Mouse (Mus musculus): ENCODE measurements around the gene Hcrt.

The Hcrt gene

GRCm38 (mm10) chr11:100778069-100778468 lies 15.3 kb upstream of the Hcrt start:
- TF ChIP-seq GATA4 (IDR thresholded peaks at IDR 0.05; ENCODE audit: insufficient replicate concordance, low read length) = no peak

GRCm38 (mm10) chr11:100775921-100776320 lies 13.2 kb upstream of the Hcrt start:
- TF ChIP-seq GATA4 (IDR thresholded peaks at IDR 0.05; ENCODE audit: insufficient replicate concordance, low read length) = no peak

GRCm38 (mm10) chr11:100774261-100774660 lies 11.5 kb upstream of the Hcrt start:
- TF ChIP-seq GATA4 (IDR thresholded peaks at IDR 0.05; ENCODE audit: insufficient replicate concordance, low read length) = no peak

GRCm38 (mm10) chr11:100770646-100771408 lies 8.1 kb upstream of the Hcrt start, which contains the start of gene Ghdc:
Gene Ghdc (minus strand): TSS chr11:100770957.
- TF ChIP-seq GATA4 (IDR thresholded peaks at IDR 0.05; ENCODE audit: insufficient replicate concordance, low read length) = no peak

- no peak for TF ChIP-seq GATA4 (IDR thresholded peaks at IDR 0.05; ENCODE audit: insufficient replicate concordance, low read length)
Observed at GRCm38 (mm10) chr11:100769980-100770379, 7.2 kb upstream of the Hcrt start.

- no peak for TF ChIP-seq GATA4 (IDR thresholded peaks at IDR 0.05; ENCODE audit: insufficient replicate concordance, low read length)
Observed at GRCm38 (mm10) chr11:100767871-100768270, 5.1 kb upstream of the Hcrt start.

GRCm38 (mm10) chr11:100766726-100767125 lies 4.0 kb upstream of the Hcrt start:
- no peak for TF ChIP-seq GATA4 (IDR thresholded peaks at IDR 0.05; ENCODE audit: insufficient replicate concordance, low read length)

- no peak for TF ChIP-seq GATA4 (IDR thresholded peaks at IDR 0.05; ENCODE audit: insufficient replicate concordance, low read length)
Observed at GRCm38 (mm10) chr11:100761547-100762045, 1.1 kb downstream of the Hcrt start.

- TF ChIP-seq GATA4 (IDR thresholded peaks at IDR 0.05; ENCODE audit: insufficient replicate concordance, low read length) = no peak
Observed at GRCm38 (mm10) chr11:100759611-100760233, 3.0 kb downstream of the Hcrt start, which contains the start of gene Kcnh4. Gene Kcnh4 (minus strand): TSS chr11:100759942.

- no peak for TF ChIP-seq GATA4 (IDR thresholded peaks at IDR 0.05; ENCODE audit: insufficient replicate concordance, low read length)
Observed at GRCm38 (mm10) chr11:100758707-100759610, 3.8 kb downstream of the Hcrt start.

- TF ChIP-seq GATA4 (IDR thresholded peaks at IDR 0.05; ENCODE audit: insufficient replicate concordance, low read length) = no peak
Observed at GRCm38 (mm10) chr11:100757566-100757965, 5.2 kb downstream of the Hcrt start.

- TF ChIP-seq GATA4 (IDR thresholded peaks at IDR 0.05; ENCODE audit: insufficient replicate concordance, low read length) = no peak
Observed at GRCm38 (mm10) chr11:100756476-100756875, 6.3 kb downstream of the Hcrt start.

GRCm38 (mm10) chr11:100754693-100755057 lies 8.1 kb downstream of the Hcrt start:
- no peak for TF ChIP-seq GATA4 (IDR thresholded peaks at IDR 0.05; ENCODE audit: insufficient replicate concordance, low read length)

- TF ChIP-seq GATA4 (IDR thresholded peaks at IDR 0.05; ENCODE audit: insufficient replicate concordance, low read length) = no peak
Observed at GRCm38 (mm10) chr11:100754021-100754692, 8.6 kb downstream of the Hcrt start.

- TF ChIP-seq GATA4 (IDR thresholded peaks at IDR 0.05; ENCODE audit: insufficient replicate concordance, low read length) = no peak
Observed at GRCm38 (mm10) chr11:100752294-100752693, 10.4 kb downstream of the Hcrt start.
